Mouse (Mus musculus) thymus, adult 2 months (tissue): ENCODE data around the gene Jhy.
A peak's percentile ranks its signal among the peaks of the same experiment; 100 is the strongest.

ENCODE experiments used
- CTCF ChIP-seq: fragments of 200-500 bp; IDR thresholded peaks from 2 replicates; pipeline ENCODE4 v1.5.1; 2012; ENCODE audit warnings: mild to moderate bottlenecking, control low read depth, low read length, moderate library complexity, borderline replicate concordance; ENCODE audit not compliant: control insufficient read depth, poor library complexity, insufficient read depth; ENCODE audit errors: extremely low read depth
- POLR2A ChIP-seq: fragments of 200-500 bp; IDR thresholded peaks from 2 replicates; pipeline ENCODE4 v1.6.1; 2012; ENCODE audit warnings: mild to moderate bottlenecking, low read length, control low read depth, moderate library complexity; ENCODE audit not compliant: control insufficient read depth, poor library complexity, insufficient read depth; ENCODE audit errors: extremely low read depth

DNA sequence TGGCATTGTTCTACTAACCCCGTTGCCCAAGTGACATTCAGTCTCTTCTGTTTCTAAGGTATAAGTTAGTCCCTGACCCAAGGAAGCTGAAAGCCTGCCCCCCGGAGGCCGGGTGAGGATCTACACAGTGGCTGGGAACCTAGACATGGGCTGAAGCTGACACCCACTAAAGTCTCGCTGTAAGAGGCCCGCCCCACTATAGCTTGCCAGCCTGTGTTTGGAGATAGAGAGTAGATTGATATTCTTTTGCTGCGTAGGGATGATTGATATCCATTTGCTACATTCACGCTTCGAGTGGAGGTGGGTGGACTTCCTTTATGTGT lies 91.8 kb downstream of the Jhy start:
- TF ChIP-seq POLR2A (no peak), CTCF (0 out of 2 replicates have a peak, but pooled peaks have one; percentile 9)
